Mouse (Mus musculus) kidney, adult 9 months (tissue): ENCODE results near the gene Alkbh4.
"Not testable (repeated sequence)": the region's sequence is repeated elsewhere in the genome, so short reads cannot be mapped to it uniquely, and the experiment has no call there.

Experiments
- DNase-seq: peaks from one replicate; pipeline ENCODE4 v3.0.0; 2022

The Alkbh4 gene

DNA sequence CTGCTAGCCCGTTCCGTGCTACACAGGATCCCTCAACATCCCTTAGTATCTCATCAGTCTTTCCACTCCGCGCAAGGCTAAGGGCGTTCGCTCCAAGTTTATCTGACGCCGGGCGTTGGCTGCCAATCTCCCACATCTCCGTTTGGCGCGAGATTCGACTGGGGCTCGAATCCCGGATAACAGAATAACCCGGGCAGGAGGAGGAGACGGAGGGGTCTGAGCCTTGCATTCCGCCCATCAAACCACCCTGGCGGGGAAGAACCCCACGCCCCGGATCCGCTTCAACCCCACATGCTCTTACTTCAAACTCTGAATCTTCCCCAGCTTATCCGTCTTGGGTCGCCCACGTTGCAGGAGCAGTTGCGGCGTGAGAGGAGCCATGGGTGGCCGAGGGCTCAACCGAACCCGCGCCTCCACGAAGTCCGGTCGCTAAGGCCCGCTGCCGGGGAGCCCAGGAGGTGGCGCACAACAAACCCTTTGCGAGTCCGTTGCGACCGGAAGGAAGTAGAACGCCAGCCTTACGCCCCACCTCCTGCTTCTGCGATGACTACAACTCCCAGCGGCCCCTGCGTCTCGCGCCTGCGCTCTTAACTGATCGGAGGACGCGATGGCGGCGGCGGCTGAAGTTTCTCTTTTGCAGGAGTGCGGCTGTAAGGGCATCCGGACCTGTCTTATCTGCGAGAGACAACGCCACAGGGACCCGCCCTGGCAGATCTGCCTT, at the start of gene Alkbh4, which contains the start of gene Lrwd1:
Alkbh4 (plus strand) TSS at position 576 of the 721 bp plus-strand sequence.
Lrwd1 (minus strand) TSS at position 504 of the 721 bp plus-strand sequence.
- DNase-seq = peak; percentile 98

- DNase-seq = no peak
Observed at GRCm38 (mm10) chr5:136086290-136086689, 49.7 kb upstream of the Alkbh4 start.

DNA sequence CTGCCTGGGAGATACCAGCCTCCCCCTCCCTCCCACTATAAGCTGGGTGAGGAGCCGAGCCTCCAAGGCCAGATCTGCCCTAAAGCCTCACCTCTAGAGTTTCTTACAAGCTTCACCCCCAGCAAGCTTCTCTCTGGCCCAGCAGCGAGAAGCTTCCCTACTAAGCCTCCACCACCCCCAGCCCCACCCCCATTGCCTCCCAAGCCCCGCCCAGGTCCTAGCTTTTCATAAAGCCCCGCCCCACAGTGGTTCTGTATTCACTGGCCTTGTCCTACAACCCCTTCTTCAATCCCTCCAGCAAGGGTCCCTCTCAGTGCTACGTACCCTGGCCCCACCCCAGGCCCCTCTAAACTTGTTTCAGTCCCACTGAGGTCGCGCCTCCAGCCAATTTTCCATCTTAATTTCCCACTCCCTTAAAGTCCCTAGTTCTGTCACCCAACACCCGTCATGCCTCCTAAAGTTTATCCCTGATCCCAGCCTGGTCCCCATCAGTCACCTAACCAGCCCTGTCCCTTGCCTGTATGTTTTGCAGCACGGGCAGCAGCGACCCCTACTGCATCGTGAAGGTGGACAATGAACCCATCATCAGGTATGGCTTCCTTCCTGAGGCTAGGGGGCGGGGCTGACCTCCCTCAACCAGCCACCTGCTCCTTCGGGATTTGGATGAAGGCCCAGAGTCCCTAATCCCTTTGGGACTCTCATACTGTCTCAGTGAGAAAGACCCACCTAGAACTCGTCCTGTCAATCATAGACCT, 46.9 kb upstream of the Alkbh4 start:
- DNase-seq = no peak

GRCm38 (mm10) chr5:136091927-136092326, 44.0 kb upstream of the Alkbh4 start:
- DNase-seq = no peak

- DNase-seq = no peak
Observed at GRCm38 (mm10) chr5:136094249-136095010, 41.5 kb upstream of the Alkbh4 start.

DNA sequence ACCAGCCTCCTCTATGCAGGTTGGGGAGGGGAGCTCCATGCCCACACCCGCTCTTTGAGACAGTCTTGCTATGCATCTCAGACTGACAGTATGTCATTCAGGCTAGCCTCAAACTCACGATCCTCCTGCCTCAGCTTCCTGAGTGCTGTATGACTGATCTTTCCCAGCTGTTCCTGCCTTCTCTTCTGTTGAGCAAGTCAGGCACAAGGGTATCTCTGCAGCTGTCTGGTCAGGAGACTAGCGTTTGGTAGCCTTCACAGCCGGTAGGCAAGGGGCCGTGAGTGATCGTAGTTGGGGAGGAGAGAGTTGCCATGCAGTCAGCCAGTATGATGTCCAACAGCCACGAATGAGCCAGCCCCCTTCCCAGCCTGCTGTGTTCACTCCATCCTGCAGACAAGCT, 40.9 kb upstream of the Alkbh4 start:
- DNase-seq = no peak

GRCm38 (mm10) chr5:136098536-136098935, 37.4 kb upstream of the Alkbh4 start:
- peak; percentile 80 for DNase-seq

DNA sequence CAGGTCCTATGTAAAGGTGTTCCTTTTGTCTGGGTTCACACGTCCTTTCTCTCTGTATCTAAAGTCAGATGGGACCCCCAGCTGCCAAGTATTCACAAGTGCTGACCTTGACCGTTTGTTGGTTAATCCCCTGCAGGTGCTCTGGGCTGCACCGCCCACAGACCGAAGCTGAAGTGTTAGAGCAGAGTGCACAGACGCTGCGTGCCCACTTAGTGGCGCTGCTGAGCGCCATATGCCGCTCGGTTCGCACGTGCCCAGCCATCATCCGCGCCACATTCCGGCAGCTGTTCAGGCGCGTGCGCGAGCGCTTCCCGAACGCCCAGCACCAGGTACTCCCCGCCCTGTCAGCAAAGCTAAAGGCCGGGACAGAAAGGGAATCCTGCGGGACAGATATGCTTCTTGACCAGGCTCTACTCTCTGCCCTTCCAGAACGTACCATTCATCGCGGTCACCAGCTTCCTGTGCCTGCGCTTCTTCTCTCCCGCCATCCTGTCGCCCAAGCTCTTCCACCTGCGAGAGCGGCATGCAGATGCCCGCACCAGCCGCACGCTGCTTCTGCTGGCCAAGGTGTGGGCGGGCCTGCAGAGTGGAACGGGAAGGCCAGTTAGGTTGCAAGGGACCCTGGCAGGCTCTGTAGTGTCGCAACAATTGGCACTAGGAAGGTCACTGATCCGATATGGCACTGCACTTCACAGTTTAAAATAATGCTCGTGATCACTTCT, 33.7 kb upstream of the Alkbh4 start:
- DNase-seq = peak; percentile 74

DNA sequence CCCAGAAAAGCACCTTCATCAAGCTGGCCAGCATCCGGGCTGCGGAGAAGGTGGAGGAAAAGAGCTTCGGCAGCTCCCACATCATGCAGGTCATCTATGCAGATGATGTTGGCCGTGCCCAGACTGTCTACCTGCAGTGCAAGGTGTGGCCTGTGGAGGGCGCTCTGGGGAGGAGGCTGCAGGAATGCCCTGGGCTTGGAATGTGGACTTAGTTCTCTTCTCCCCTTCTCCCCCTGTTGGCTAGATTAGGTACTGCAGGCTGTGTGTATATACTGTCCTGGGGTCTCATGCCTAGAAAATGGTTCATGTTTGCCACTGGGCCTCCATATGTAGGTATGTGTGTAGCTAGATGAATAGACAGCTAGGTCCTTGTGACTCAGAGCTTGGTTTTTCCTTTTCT, 31.4 kb upstream of the Alkbh4 start:
- no peak for DNase-seq

DNA sequence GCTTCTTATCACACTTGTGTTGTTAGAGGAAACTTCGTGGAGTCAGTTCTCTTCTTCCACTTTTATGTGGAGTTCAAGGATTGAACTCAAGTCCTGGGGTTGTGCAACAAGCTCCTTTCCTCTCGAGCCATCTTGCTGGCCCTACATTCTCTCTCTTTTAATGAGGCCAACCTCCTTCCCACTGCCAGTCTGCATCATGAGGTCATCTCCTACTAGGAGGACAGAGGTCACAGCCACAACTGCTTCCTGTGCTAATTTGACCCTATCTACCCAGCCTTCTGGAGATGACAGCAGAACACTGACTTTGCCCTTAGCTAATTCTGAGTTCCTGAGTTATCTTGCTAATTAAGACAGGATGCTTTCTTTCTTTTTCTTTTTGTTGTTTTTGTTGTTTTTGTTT, 27.5 kb upstream of the Alkbh4 start:
- no peak for DNase-seq

GRCm38 (mm10) chr5:136109042-136109441, 26.9 kb upstream of the Alkbh4 start:
- peak; percentile 41 for DNase-seq

GRCm38 (mm10) chr5:136113546-136113945, 22.4 kb upstream of the Alkbh4 start:
- not testable (repeated sequence) for DNase-seq

DNA sequence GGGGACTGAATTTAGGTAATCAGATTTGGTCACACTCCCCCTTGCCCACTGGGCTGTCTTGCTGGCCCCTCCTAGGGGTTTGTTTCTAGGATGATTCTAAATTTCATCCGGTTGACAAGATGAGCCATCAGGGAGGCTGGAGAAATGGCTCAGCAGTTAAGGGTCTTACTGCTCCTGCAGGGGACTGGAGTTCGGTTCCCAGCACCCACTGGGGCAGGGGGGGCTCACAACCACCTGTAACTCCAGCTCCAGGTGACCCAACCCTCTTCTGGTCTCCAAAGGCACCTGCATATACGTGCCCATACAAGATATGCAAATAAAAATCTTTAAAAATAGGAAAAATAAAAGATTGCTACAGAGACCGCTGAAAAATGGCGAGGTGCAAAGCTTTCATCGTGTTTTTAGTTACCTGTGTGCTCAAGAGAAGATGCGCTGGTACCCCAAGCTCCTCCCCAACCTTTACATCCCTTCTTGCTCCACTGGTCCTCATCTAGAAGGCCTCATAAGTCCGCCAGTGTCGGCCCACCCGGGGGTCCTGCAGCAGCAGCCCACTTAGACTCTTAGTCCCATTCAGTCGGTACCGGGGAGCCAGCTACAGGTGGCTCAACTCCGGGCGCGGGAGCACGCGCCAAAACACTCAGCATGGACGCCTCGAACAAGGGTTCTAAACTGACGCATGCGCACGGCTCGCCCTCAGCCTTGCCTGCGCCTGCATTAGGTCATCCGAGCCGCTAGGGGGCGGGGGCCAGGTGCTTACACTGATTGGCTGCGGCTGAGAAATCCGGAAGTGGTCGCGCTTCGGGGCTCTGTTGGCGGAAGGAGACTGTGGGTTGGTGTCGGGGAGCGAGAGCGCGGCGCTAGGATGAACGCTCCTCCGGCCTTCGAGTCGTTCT, 19.8 kb upstream of the Alkbh4 start, which contains the start of gene Polr2j:
Polr2j (plus strand) TSS at position 741 of the 893 bp plus-strand sequence.
- peak; percentile 97 for DNase-seq

DNA sequence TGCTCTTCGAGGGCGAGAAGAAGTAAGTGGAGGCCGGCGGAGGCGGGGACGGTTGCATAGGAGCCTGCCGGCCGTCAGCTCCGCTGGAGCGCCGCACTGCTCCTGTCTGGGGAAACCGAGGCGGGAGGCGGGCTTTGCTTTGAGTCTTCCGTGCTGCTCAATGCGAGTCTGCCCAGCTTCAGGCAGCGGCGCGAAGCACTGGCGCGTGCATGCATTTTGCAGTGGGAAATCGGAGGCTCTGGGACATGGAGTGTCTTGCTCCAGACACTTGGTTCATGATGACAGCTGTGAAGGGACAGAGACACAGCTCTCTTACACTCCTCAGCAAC, 19.2 kb upstream of the Alkbh4 start:
- DNase-seq = no peak

GRCm38 (mm10) chr5:136122165-136122564, 13.8 kb upstream of the Alkbh4 start:
- DNase-seq = no peak

GRCm38 (mm10) chr5:136136292-136136990, 495 bp downstream of the Alkbh4 start:
- DNase-seq = no peak

DNA sequence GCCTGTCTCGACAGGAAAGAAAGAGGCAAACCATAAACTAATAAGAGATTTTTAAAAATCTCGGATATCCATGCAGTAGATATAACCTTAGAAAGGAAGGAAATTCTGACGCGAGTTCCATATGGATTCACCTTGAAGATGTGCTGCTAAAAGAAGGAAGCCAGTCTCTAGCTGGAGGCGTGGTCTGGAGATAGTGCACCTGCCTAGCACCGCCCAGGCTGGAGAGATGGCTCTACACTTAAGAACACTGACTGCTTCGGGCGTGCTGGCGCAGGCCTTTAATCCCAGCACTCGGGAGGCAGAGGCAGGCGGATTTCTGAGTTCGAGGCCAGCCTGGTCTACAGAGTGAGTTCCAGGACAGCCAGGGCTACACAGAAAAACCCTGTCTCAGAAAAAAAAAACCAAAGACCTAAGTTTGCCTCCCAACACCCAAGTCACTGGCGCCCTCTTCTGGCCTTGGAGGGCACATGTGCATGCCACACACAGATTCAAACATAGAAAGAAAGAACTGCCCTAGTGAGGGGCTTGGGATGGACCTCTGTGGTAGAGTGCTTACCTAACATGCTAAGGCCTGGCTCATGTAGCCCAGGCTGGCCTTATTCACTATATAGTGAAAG, 1.8 kb downstream of the Alkbh4 start:
- peak; percentile 52 for DNase-seq

GRCm38 (mm10) chr5:136139393-136139792, 3.4 kb downstream of the Alkbh4 start:
- no peak for DNase-seq

- DNase-seq = peak; percentile 35
Observed at GRCm38 (mm10) chr5:136140057-136140482, 4.1 kb downstream of the Alkbh4 start.

DNA sequence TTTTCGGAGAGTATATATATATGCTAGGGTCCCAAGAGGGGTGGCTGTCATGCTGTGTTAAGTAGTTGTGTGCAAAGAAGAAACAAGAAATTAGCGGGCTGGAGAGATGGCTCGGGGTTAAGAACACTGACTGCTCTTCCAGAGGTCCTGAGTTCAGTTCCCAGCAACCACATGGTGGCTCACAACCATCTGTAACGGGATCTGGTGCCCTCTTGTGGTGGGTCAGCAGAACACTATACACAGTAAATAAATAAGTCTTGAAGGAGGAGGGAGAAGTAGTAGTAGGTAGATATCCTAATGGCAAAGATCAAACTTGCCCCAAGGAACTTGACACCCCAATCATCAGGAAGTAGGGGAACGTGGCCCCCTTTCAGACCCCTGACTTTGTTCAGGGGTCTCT, 6.8 kb downstream of the Alkbh4 start:
- no peak for DNase-seq
